Mouse (Mus musculus) inflammation-experienced regulatory T-cells, adult 6 months (primary cell): Measurements from ENCODE around the gene Cryl1. TPM values are rescaled to one million over a fixed set of nuclear protein-coding genes. Genes with fewer than 3 reads are reported as not detected.

Experiments
- ATAC-seq: one replicate; pipeline ENCODE4 v1.8.0; 2017
- polyA plus RNA-seq, 3 experiments: library from polyadenylated mRNA; unstranded; fragments of 100-300 nt; shearing (Covaris generic); gene quantifications; one replicate each; pipeline ENCODE4 v1.2.1; 2017

Cryl1 gene
- 10 to 100 TPM; 14.0 to 26.1 (median 18.7) TPM for polyA plus RNA-seq

DNA sequence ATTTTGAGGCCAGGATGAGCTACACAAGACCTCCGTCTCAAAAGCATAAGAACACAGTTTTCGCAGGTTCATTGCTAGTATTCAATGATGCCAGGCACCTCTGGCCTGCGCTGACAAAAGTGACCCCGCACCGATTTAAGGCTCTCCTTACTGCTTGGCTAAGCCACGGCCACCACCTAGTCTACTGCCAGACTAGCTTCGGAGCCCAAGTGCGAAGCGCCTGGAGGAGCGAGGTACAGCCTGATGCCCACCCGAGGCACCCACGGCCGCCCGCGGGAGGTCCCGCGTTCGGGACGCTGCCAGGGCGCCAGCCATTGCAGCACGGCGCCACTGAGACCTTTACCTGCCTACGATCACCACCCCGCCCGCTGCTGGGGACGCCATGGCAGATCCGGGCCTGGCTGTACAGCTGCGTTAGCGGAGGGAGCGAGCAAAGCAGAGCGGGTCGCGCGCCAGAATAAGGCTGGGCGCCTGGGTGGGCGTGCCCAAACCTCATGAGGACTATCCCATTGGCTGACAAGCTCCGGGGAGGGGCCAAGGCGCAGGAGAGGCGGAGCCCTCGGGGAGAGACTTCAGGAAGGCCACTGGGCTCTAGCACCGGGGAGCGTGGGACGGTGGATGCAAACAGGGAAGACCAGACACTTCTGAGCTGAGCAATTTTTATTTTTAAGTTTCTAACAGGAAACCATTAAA, at the start of gene Cryl1:
TSS of gene Cryl1 (minus strand) at position 465 of the 693 bp plus-strand sequence.
- peak; percentile 100 for ATAC-seq

DNA sequence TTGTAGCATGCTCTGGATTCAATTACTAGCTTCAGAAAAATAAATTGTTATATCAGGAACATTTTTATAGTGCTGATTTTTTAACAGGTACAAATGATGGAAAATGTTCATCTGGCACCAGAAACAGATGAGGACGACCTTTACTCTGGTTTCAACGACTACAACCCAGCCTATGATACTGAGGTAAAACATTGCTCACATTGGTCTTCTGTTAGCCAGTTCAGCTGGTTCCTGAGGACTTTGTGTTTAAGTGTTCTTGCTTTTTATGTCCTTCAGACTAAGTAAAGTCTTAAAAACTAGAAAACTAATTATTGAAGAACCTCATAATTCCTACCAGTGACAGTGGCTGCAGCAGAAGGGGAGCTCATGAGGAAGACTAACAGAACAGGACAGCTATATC, 32.1 kb upstream of the Cryl1 start:
- no peak for ATAC-seq

DNA sequence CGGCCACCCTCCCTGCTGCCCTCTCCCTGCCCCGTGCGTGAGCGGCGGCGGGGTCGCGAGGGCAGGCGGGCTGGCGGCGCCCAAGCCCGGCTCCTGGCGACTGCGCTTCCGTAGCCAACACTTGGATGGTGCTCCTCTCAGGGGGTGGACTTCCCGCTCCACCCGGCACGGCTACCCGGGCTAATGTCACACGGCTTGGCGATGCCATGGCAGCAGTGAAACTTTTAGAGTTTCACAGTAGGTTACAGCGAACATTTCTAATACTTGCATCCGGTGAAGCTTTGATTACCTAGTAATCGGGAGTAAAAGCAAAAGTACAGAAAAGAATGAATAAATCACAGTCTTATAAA, 25.9 kb upstream of the Cryl1 start:
- ATAC-seq = peak; percentile 64

DNA sequence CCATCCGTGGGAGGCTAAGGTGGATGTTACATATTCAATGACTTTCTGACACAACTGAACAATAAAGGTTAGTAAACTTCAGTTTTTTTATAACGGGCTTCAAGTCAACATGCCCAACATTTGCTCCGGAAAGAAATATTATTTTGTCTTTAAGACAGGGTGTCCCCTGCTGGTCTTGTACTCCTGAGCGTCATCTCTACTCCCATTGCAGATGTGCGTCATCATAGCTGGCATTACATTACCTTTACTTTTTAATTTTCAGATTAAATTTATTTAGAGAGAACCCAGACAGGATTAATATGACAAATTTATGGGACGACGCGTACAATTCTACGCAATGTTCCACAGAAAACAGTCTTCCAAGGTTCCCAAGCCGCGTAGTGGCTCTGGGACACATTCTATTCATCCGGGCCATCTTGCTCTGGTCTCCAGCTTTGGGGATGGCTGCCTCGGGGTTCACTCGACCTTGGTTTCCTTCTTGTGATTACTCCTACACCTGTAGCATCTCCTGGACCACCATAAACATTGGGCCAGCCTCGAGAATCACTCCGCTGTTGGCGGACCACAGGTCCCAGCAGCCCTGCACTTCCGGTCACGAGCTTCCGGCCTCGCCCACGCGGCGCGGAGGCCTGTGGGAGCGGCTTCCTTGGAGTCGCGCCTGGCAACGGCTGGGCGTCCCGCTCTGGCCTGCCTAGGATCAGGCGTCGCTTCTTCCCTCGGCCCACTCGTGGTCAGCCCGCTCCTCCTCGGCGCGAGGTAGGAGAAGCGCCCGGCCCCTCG, 25.3 kb upstream of the Cryl1 start, which contains the start of gene Ift88:
TSS of gene Ift88 (plus strand) at position 631 of the 780 bp plus-strand sequence.
- ATAC-seq = peak; percentile 90

DNA sequence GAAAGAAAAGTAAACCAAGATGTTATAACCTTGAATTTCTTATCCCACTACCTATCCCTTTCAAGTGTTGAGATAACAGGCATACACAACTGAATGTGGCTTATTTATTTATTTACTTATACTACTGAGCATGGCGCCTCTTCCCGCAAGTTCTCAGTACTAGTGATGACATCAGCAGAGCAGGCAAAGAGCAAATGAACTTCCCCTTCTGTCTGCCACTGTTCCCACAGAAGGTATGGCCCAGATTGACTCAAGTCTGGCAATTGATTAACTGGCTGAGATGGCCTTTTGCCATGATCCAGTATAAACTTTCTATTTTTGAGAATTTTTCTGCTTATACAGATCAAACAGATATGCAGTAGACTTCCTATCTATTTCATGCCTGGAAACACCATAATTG, 18.9 kb upstream of the Cryl1 start:
- no peak for ATAC-seq

DNA sequence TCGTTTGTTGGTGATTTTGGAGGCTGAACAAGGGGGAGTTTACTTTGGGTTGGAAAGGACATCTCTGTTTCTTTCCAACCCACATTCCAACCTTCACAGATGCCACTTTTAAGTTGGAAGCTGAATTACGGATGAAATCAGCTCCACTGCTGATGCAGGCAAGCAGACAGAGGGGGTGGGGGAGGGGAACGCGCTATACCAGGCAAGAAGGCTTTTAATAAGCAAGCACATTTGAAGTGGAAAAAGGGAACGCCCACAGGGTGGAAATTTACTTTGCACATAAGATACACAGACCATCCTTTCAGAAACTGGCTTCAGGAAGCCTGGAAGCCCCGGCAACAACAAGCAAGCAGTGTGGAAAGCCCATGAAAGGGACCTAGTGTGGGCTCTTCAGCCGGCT, 13.8 kb upstream of the Cryl1 start:
- ATAC-seq = no peak

DNA sequence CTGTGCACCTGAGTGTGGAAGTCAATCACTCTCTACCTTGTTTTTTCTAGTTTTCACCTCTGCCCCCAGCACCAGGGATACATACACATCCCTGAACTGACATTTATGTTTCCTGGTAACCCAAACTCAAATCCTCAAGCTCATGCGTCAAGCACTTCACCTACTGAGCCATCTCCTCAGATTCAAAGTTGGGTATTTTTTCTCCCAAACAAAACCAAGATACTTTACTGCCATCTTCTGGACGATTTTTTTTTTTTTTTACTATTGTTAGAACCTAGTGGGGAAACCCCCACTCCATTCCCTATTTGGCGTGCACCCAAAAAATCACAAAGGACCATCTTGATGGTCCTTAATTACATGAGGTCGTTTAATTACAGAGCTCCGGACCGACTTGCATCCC, 10.8 kb upstream of the Cryl1 start:
- no peak for ATAC-seq

DNA sequence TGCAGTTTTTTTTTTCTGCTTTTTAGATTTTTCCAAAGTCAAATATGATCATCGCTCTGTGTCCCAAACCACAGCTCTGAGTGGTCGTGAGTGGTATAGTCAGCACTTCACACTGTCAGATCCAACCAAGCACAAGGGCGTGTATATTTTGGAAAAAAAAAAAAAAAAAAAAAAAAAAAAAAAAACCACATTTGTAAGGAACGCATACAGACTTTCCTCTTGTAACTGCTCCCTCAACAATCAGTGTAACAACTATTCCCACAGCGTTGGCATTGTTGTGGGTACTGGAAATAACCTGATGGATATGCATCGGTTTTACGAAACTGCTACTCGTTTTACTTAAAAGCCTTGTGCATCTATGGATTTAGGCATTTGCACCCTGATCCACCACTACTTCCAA, 9.8 kb upstream of the Cryl1 start:
- no peak for ATAC-seq

DNA sequence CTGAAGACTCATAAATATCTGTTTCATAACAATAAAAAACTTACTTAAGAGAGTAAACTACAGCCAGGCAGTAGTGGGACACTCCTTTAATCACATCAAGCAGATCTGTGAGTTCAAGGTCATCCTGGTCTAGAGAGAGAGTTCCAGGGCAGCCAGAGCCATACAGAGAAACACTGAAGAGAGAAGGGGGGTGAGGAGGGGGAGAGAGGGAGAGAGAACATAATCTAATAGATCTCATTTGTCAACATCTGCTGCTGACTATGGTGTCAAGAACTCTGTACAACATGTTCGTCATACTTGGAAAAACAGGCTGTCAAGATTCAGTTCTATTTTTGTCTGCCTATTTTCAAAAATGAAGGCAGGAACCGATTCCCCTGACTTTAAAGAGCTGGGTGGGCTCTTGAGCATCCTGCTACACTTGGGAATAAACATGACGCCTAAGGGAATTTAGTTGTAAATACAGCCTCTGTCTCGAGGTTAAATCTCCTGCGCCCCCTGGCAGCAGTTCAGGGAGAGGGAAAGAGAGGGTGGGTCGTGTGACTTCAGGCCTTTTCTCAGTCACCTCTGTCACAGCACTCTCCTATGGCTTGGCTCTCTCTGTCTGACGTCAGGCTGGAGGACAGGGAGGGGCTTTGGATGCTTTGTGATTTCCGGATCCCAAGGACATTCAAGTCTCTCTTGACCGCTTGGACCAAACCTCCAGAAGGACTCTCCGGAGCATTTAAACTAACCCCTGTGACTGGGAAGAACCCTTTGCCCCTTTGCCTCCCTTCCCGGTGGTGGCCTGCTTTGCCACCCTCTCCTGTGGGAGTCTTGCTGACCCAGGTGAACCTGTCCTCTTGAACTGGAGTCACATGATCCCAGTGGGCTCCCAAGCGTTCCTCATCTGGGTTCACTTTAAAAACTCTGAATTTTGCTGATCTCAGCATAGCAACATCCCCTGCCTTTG, 9.0 kb upstream of the Cryl1 start:
- no peak for ATAC-seq

DNA sequence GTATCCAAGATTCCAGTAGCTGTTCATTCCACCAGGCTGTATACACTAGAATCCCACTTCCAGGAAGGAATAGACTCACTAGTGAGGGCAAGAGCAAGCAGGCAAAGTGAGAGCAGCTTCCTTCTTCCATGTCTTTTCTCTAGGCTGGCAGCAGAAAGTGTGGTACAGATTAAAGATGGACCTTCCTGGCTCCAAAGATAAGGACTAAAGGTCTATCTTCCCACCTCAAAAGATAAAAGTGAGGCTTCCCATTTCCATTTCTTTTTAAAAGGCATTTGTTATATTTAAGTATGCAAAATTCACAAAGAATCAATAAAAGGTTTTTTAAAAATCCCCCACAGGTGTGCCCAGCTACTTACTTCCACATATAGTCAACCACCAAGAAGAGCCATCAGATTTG, 4.5 kb upstream of the Cryl1 start:
- no peak for ATAC-seq

DNA sequence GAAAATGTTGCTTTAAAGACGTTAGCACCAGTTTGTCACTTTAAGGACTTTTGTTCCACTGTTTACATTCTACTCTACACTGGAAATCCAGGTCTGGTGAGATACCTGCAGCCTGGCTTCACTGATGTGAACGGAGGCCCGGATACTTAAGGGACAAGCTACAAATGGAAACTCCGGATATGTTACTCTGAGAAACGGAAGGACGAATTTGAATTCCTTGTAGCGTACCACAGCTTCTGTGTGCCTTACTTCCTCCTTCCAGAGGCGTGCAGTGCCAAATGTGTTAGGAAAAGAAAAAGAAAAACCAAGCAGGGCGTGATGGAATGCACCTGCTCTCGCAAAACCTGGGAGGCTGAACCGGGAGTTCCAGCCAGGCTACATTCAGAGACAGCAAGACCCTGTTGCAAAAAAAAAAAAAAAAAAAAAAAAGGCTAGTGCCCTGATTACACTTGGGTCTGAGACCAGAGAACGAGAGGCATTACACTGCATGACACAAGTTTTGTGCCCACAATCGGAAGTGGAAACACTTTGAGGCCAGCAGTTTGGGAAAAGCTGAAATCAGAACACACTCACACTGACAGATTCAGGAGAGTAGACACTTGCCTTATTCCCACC, 591 bp upstream of the Cryl1 start:
- ATAC-seq = peak; percentile 44

DNA sequence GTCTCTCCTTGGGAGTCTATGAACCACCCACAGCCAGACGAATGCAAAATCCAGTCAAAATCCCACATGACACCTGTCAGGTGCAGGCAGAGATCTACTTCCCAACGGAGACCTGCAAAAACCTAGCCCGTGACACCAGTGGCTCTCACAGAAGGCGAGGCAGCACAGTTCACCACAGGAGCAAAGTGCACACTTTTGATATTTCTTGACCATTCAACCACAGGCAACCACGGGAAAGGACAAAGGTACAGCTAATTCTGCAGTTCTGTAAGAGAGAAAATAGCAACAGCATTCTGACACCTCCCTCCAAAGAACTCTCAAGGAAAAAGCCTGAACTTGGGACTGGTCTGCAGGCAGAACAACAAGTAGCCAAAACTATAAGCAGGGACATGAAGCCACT, 1.1 kb downstream of the Cryl1 start:
- no peak for ATAC-seq

DNA sequence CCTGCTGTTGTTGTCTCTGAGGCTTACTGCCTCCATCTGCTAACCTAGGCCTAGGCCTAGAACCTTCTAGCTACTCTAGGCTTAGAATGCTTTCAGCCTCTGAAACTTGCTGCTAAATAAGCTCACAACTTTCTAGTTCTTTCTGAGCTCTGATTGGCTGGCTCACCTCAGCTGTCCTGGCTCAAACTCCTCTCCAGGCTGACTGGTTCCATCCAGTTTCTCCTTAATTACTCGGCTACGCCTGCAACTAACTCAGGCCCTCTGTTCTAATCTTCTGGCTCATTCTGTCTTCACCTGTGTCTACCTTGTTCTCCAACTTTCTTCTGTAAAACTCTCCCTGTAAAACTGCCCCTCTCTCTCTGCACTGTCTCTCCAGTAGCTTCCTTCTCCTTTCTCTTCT, 2.9 kb downstream of the Cryl1 start:
- no peak for ATAC-seq

DNA sequence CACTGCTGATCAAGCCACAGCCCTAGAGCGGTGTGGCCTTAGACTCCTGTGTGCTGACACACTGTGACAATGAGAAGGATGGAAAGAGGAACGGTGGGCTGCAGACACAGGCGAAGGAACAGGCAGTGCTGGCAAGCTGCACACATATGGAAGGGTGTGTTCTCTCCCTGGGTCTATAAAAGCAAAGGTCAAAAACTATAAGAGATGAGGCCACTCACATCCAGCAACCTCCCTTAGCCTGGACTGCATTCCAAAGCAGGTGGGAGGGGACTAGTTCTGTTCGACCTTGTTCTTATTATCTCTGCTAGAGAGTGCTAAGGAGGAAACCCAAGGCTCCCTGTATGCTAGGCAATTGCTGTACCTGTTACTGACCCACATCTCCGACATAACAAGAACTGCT, 6.1 kb downstream of the Cryl1 start:
- ATAC-seq = no peak

DNA sequence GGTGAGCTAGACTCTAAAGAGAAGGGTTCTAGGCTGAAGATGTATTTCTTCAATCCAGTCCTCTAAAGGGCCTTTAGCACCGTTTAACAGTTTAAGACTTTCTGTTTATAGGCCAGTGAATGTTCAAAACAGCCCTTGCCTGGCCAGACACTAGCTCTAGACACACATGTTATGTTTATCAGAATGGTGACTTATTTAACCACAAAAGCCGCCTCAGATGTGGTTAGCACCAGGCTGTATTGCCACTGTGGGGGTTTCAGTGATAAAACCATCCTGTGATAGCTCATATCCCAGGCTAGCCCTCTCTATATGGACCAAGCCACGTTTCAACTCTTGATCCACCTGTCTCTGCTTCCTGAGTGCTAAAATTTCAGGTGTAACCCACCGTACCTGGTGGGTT, 6.7 kb downstream of the Cryl1 start:
- ATAC-seq = no peak

DNA sequence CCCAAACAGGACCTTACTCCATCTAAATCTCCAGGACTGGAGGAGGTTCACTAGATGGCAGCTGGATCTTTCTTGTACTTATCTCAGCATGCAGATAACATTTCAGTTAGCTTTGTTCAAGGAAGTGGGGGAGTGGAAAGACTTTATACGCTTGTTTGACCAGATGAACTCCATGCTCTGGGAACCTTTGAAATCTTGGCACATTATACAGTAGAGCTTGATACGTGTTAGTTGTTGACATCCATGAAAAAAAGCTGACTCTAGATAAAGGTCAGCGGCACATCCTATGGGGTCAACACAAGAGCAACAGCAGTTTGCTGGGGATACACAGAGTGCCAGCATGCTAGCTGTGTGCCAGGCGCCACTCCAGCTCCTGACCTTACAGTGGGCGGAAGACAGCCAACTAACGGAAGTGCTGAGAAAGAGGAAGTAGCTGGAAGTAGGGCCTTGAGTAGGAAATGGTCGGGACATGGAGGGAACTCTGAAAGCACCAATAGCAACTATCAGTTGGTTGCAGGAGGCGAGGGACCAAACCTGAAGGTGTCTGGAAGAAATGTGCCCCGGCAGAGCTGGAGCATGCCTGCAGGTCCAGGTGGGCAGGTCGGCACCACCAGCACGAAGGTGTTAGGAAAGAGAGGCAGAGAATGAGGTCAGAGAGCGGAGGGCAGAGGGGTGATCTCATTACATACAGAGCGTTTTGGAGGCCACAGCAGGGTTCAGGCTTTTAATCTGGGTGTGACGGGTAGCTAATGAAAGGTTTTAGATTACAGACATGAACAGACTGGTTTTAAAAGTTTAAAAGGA, 11.4 kb downstream of the Cryl1 start:
- ATAC-seq = no peak

DNA sequence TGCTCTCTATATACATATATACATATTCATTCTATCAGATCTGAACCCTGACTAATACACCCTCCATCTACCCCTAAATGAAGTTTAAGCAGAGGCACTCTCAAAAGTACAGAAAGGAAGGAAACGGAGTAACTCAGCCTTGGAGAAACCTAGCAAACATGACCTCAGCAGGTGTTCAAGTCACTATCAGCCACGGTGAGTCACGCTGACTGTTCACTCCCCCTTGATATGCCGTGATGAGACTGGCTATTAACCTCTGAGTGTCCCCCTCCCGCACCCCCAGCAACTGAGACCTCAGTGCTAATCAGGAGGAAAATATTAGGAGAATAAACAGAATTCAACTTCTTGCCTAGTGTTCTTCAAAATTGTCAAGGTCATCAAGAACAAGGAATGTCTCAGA, 12.7 kb downstream of the Cryl1 start:
- ATAC-seq = no peak

DNA sequence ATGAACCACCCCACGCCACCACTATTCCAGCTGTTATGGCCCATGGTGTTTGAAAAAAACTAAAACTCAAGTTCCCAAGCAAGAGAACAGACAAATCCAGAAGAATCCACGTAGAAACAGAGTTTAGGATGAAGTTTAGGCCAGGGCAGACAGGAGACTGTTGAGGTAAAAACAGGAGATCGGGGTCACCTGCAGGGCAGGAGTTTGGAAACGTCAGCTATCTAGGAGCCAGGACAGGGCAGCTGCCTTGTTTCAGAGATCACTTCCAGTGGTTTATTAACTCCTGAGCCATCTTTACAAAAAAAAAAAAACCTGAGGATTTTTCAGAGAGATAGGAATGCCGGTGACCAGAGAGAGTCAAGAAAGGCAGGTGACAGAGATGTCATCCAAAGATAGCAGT, 20.8 kb downstream of the Cryl1 start:
- ATAC-seq = no peak

DNA sequence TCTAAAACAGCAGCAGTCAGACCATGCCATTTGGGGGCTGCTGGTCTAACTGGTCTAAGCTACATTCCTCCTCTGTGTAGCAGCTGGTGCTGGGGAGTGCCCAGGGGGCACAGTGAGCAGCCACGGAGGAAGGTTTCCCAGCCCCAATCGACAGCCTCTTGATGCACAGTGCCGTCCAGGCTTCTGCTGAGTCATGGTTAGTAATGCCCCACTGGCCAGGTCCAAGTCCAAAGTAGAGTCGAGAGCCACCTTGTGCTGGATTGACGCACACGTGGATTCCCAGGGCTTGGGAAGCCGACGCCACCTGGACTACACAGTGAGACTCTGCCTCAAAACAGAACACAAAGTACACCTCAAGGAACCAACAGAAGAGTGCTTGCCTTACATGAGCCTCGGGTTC, 21.4 kb downstream of the Cryl1 start:
- no peak for ATAC-seq

DNA sequence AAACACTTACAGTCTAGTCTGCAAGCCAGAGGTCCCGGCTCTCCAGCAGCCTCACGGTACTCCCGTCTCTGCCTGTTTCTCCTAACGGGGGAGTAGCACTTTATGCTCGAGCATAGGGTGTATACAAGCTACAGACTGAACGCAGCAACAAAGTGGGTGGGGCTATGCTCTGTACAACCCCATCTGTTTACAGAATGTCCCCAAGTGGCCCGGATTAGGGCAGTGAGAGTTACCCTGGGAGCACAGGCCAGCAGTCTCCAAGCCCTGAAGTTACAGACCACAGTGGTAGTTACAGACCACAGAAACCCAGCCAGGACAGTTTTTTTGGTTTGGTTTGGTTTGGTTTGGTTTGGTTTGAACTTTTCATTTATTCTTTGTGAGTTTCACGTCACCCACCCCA, 22.3 kb downstream of the Cryl1 start:
- ATAC-seq = no peak

DNA sequence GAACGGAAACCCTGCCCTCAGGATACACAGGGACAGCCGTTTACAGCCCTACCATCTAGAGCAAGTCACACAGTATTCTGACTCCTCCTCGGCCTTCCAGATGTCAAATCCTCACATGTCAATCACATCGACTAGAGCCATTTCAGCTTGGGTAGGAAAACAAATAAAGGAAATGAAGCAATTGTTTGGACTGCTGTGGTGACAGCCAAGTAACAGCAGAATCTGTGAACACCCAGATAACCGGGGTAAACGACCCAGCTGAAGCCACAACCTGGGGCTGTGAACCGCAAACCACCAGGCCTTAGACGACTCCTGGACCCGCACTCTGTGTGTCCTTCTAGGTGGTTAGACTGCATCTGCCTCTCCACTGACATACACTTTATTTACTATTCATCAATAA, 23.1 kb downstream of the Cryl1 start:
- ATAC-seq = no peak
